Mouse (Mus musculus) adrenal gland, postnatal 14 days (tissue): ENCODE measurements around the gene Tpra1. TPM values are rescaled to one million over a fixed set of nuclear protein-coding genes. Genes with fewer than 3 reads are reported as not detected.
A peak's percentile ranks its signal among the peaks of the same experiment; 100 is the strongest.

Experiments used
- DNase-seq: peaks from one replicate; pipeline ENCODE4 v3.0.0; 2021; ENCODE audit warnings: mixed read lengths
- total RNA-seq: library from RNA; stranded (reverse); gene quantifications from 2 replicates; pipeline ENCODE4 v1.2.3, GENCODE M21; 2021

The Tpra1 gene
- total RNA-seq, 1 experiment from 2014 or later: 73.2 TPM

DNA sequence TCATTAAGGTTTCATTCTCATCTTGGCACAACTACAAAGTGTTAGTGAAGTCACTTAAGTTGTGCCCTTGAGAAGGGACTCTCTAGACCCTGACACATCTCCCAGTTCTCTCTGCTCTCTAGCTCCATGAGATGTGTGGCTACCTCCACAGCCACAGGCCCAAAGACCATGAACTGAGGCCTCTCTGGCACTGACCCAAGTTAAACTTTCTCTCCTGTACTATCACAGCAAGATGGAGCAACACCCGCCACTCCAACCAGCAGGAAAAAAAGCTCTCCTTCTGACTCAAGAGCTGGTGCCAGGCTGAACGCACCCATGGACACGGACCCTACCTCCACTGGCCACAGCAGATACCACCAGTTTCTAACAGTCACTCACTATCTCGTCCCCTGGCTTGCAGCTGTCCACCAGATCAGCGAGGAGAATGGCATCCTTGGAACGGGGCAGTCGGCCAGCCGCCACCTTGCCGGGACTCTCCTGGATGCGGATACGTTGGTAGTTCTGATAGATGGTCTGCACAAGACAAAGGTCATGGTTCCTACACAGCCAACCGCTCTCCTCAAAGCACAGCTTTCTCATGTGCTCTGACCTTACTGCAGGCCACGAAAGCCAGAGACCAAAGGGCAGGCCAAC, 12.5 kb upstream of the Tpra1 start:
- DNase-seq: peak; percentile 49

DNA sequence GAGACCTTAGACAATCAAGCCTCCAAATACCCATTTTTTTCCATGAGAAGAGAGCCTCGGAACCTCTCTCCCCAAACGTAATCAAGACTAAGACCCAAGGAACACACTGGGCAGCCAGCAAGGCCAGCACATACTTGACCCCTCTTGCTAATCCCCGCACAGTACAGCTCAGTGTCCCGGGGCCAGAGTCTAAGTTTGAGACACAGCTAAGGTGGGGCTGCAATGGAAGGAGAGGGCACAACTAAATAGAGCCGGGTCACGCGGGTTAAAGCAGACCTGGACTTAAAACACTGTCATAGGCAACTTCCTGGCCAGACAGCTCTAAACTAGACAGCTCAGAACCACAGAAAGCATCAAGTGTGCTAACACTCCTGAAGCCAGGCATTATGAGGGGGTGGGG, 11.2 kb upstream of the Tpra1 start:
- no peak for DNase-seq

DNA sequence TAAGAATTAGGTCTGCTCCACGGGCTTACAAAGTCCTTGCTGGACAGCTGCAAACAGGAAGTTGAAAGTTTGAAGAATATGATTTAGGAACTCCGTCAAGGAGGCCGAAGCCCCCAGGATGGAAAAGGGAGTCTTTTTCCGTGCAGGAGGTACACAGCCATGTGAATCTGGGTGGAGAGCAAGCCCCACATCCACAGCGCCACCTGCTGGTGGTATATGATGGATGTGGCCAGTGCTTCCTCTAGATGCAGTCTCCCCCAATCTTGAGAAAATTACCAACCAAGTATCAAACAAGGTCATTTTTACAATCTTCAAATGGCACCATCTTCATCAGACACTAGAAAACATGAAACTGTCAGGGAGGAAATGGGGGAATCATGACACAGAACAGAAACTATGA, 8.5 kb upstream of the Tpra1 start:
- DNase-seq: peak; percentile 83

- DNase-seq: no peak
Measured at GRCm38 (mm10) chr6:88895943-88896342, 6.1 kb upstream of the Tpra1 start.

DNA sequence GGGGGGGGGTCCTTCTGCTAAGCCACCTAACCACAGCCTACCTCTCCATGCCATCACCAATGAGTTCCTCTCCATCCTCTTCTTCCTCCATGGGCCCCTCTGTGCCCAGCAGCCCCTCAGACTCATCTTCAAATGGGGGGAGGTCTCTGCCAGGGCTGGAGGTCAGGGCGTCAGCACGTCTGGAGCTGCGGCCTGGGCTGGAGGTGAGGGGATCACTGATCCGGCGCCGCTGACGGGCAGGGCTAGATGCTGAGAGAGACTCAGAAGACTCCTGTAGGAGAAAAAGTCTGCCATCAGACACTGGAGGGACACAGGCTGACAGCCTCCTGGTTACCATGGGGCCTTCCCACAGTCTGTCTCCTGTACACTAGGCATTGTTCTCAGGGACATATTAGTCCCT, 4.8 kb upstream of the Tpra1 start:
- no peak for DNase-seq

GRCm38 (mm10) chr6:88898534-88899048, 3.5 kb upstream of the Tpra1 start, which contains the start of gene Mcm2:
Mcm2 (minus strand) TSS chr6:88898780.
- DNase-seq: peak; percentile 97

DNA sequence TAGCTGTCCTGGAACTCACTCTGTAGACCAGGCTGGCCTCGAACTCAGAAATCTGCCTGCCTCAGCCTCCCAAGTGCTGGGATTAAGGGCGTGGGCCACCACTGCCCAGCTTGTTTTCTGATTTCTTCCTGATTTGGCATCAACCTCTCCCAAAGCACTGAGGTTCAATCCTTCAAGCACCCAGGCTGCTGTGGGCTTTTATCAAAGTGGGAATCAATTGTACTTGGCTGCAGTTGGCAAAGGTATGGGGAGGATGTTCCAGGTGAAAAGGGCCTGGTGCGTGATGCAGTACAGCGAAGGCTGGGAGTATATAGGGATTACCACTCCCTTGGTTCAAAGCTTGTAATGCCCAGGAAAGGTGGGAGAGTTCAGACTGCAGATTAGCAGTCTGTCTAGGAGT, 3.0 kb upstream of the Tpra1 start:
- no peak for DNase-seq

DNA sequence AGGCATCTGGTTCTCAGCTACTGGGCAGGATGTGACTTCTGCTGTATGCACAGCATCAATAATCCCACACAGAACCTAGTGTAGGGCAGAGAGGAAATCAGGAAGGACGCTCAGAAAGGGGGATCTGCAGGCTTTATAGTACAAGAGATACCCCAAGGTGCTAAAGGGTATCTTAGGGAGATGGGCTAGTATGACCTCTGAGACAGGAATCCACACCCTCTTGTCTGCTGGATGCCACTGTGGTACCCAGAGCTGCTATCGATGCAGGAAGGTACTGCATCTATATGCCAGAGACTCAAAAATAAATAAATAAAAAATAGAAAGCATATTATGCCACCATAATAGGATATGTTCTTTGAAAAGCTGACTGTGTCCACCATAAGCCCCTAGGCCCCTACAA, 2.4 kb upstream of the Tpra1 start:
- no peak for DNase-seq

DNA sequence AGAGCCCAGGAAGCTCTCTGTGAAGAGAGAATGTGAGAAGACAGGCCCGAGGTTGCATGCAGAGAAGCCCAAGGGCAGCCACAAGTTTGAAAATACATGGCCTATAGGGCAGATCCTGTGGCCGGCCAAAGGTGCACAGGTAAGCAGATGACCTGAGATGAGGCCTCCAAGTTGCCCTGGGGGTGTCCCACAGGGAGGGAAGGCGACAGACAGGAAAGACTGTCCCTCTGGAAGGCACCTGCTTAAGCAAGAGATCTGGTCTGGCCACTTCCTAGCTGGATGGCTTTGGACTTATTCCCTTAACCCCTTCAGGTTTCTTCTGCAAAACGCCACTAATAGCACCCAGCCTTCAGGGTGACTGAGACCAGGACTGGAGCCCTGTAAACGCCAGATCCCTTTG, 580 bp upstream of the Tpra1 start:
- no peak for DNase-seq

DNA sequence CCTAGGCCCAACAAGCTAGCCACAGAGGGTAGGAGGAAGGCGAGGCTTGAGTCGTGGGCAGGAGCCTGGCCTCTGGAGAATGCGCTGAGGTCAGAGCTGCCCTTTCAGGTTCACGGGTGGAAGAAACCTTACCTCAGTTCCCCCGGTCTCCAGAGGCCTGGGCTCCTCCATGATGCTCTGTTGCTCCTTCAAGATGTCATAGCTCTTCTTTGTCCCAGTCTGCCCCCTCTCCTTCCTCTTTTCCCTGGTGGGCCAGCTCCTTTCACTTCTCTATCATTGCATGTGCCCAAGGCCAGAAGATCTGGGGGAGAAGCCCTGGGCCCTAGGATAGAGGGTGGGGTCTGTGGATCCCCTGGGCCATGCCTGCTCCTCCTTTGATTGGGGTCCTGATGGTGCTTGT, 1.7 kb downstream of the Tpra1 start:
- no peak for DNase-seq

DNA sequence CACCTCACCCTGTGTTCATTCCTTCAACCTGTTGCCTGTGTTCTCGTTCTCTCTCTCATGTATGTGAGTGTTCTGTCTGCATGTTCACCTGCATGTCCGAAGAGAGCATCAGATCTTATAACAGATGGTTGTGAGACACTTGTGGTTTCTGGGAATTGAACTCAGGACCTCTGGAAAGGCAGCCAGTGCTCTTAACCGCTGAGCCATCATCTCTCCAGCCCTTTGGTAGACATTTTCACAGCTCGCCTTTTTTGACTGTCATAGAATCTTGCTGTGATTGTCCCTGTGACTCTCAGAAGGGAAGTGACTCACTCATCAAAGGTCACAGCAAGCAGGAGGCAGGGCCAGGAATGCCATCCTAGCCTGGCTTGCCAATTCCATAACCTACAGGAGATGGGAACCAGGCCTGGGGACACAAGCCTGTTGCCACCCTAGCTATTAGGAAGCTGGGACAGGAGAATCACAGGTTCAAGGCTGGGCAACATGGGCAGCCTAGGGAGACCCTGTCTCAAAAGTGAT, 2.5 kb downstream of the Tpra1 start:
- peak; percentile 68 for DNase-seq

- no peak for DNase-seq
Measured at GRCm38 (mm10) chr6:88905042-88905441, 3.0 kb downstream of the Tpra1 start.

DNA sequence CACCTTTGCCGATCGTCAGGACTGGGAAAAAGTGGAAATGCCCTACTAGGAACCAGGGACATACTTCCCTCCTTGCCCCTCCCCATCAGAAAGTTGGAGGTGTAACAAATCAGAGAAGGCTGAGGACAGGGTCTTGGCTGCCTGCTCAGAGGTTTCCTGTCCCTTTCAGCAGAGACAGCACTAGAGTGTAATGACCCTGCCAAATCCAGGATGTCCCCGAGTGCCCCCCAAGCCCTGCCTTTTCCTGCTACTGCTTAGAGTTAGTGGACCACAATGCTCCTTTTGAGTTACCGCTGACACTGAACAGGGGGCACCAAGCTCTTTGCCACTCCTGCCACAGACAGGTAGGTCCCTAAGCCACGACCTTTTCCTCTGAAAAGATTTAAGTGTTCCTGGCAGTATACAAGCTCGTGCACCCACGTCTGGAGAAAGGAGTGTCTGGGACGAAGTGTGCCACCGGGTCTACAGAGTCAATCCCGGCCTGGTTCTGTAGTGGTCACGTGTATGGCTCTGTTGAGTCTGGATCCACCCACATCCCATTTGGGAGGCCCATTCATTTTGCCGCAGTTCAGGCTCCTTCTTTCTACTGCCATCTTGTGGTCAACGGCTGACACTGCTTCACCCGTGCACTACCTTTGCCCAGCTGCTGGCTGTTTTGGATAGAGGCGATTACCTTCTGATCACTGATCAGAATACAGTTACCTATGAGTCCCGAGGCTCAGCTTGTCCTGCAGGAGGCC, 4.5 kb downstream of the Tpra1 start:
- DNase-seq: peak; percentile 85

DNA sequence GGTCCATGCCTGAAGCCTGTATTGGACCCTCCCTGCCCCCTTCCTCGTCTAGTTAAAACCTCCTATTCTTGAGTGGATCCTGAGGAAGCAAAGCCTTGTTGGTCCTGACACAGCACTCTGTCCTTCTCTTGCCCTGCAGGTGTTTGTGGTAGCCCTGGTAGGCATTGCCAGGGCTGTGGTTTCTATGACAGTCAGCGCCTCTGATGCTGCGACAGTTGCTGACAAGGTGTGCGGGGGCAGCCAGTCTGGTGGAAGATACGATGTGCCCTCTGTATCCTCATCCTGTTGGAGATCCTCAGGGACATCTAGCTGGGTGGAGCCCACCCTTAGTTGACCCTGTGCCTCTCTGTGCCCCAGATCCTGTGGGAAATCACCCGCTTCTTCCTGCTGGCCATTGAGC, 7.1 kb downstream of the Tpra1 start:
- DNase-seq: no peak

DNA sequence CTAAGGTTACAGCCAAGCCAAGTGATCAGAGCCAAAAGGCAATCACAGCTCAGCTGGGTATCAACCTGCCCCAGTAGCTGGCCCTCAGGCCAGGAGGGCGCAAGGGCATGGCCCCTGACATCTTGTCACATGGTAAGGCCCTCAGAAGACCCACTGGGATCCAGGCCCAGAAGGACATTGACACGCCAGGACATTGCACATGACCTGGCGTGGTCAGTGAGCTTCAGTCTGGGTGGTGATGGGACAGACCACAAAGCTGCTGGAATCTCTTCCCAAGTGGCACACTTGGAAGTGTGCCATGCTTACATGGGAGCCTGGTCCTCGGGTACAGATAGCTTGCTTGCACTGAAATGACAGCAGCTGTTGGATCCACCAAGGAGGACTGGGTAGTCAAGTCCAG, 11.0 kb downstream of the Tpra1 start:
- DNase-seq: peak; percentile 68

DNA sequence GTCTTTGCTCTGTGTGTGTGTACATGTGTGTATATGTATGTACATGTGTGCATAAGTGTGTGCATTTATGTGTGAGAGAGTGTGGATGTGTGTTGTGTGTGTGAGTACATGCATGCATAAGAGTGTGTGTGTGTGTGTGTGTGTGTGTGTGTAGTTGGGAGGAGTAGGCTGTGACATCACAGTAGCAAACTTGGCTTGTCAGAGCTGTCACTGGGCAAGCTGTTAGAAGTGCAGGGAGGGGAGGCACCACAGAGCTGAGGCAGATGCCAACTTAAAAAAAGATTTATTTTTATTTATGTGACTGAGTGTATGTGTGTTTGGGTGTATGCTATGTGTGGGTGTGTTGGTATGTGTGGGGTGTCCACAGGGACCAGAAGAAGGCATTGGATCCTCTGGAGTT, 11.4 kb downstream of the Tpra1 start:
- DNase-seq: no peak

DNA sequence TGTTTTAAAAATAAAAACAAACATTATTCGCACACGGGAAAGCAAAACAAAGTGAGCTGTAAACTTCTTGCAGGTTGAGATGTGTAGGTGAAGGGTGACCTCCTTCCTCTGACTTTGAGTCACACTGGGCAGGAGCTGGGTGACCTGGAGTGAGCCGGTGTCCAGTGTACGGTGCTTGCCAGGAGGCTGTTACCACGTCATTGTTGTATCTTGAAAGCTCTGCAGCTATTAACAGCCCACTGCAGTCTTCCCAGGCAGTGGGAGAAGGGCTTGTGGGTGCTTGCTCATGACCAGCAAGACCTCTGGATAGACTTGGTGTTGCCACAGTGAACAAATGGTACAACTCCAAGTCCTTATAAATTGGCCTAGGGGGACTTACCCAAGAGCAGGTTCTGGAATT, 12.7 kb downstream of the Tpra1 start:
- peak; percentile 61 for DNase-seq

- peak; percentile 64 for DNase-seq
Measured at GRCm38 (mm10) chr6:88915510-88915909, 13.5 kb downstream of the Tpra1 start.

- DNase-seq: peak; percentile 79
Measured at GRCm38 (mm10) chr6:88916153-88916552, 14.1 kb downstream of the Tpra1 start.

GRCm38 (mm10) chr6:88918802-88919201, 16.8 kb downstream of the Tpra1 start:
- no peak for DNase-seq

GRCm38 (mm10) chr6:88924502-88925275, 22.6 kb downstream of the Tpra1 start:
- DNase-seq: peak; percentile 85

- DNase-seq: no peak
Measured at GRCm38 (mm10) chr6:88925640-88926205, 23.7 kb downstream of the Tpra1 start.
